Mouse (Mus musculus) forebrain, postnatal 0 days (tissue): Measurements from ENCODE around the gene Usp38. TPM values are rescaled to one million over a fixed set of nuclear protein-coding genes. Genes with fewer than 3 reads are reported as not detected.
A peak's percentile ranks its signal among the peaks of the same experiment; 100 is the strongest.

Experiments used
- ATAC-seq: fragments of 200-750 bp; cut with Nextera tagmentation; 2 replicates; pipeline ENCODE4 v1.8.0; 2017; ENCODE audit warnings: mild to moderate bottlenecking, moderate library complexity
- DNase-seq: peaks from one replicate; pipeline ENCODE4 v3.0.0-alpha.2; 2015
- H3K27ac ChIP-seq: fragments of 300-500 bp; sonication (generic); 2 replicates; pipeline ENCODE4 v1.5.1; 2014; ENCODE audit warnings: low read depth, mild to moderate bottlenecking, antibody characterized with exemption, low read length, moderate library complexity, mixed read lengths
- H3K27me3 ChIP-seq: fragments of 300-500 bp; sonication (generic); 2 replicates; pipeline ENCODE4 v1.6.1; 2014; ENCODE audit warnings: mild to moderate bottlenecking, low read length, mixed read lengths; ENCODE audit not compliant: insufficient read depth
- H3K36me3 ChIP-seq: fragments of 300-500 bp; sonication (generic); 2 replicates; pipeline ENCODE4 v1.6.1; 2014; ENCODE audit warnings: mild to moderate bottlenecking, moderate library complexity; ENCODE audit not compliant: insufficient read depth
- H3K4me1 ChIP-seq: fragments of 300-500 bp; sonication (generic); 2 replicates; pipeline ENCODE4 v1.6.1; 2014; ENCODE audit warnings: antibody characterized with exemption; ENCODE audit not compliant: insufficient read depth
- H3K4me2 ChIP-seq: fragments of 300-500 bp; sonication (generic); 2 replicates; pipeline ENCODE4 v1.6.1; 2014; ENCODE audit warnings: low read depth, mild to moderate bottlenecking, moderate library complexity
- H3K4me3 ChIP-seq: fragments of 300-500 bp; sonication (generic); 2 replicates; pipeline ENCODE4 v1.5.1; 2014; ENCODE audit warnings: low read depth, low read length, mixed read lengths
- H3K9ac ChIP-seq: fragments of 300-500 bp; sonication (generic); 2 replicates; pipeline ENCODE4 v1.6.1; 2014; ENCODE audit warnings: mild to moderate bottlenecking
- H3K9me3 ChIP-seq: fragments of 300-500 bp; sonication (generic); 2 replicates; pipeline ENCODE4 v1.6.1; 2016; ENCODE audit warnings: low read length
- CTCF ChIP-seq: sonication (generic); IDR thresholded peaks from 2 replicates; pipeline ENCODE4 v1.5.1; 2016; ENCODE audit warnings: antibody characterized with exemption, control low read depth, low read depth
- WGBS: fragments of 180-500 bp; shearing (Covaris S2); extraction: QIAGEN DNeasy Blood & Tissue Kit; methylation state at CpG from one replicate; pipeline ENCODE4 v1.1.7; 2014; 5-methylcytosine and 5-hydroxymethylcytosine counted together
- polyA plus RNA-seq: library from polyadenylated mRNA; unstranded; fragments of >200 nt; fragmentation: Nextera tagmentation; extraction: Ambion mirVana; gene quantifications from 2 replicates; pipeline ENCODE4 v1.2.1, GENCODE M21; 2015
- total RNA-seq: library from RNA; depleted of rRNA; stranded (reverse); fragments of >200 nt; gene quantifications from 2 replicates; pipeline ENCODE4 v1.2.3, GENCODE M21; 2014; rRNA removed

Usp38 gene
- total and polyA plus RNA-seq, 2 experiments from 2014 or later: 18.4 to 40.3 TPM

- H3K9ac ChIP-seq: no peak overlapping the region
- no peaks in the 10 kb centered on the region for H3K4me1 ChIP-seq
- H3K4me2 ChIP-seq: no peak overlapping the region
- DNase-seq (no peak), ATAC-seq (no peak)
- WGBS: 85% methylated on average over 7 of the region's 7 CpGs
- no peak for TF ChIP-seq CTCF
- H3K27me3 ChIP-seq: no peaks in the 10 kb centered on the region
- H3K9me3 ChIP-seq: no peaks in the 10 kb centered on the region
- H3K36me3 ChIP-seq: no peaks in the 10 kb centered on the region
- H3K4me3 ChIP-seq: no peak overlapping the region
- H3K27ac ChIP-seq: no peak overlapping the region
Measured at GRCm38 (mm10) chr8:80948405-80949183, 66.1 kb downstream of the Usp38 start.

GRCm38 (mm10) chr8:80943742-80944141 is 71.0 kb downstream of the Usp38 start:
- Histone ChIP-seq H3K9me3 (no peaks in the 10 kb centered on the region), H3K36me3 (no peaks in the 10 kb centered on the region), H3K4me3 (no peak overlapping the region), H3K27ac (no peak overlapping the region), H3K4me1 (no peaks in the 10 kb centered on the region), H3K4me2 (no peak overlapping the region), H3K9ac (no peak overlapping the region), H3K27me3 (no peaks in the 10 kb centered on the region)
- WGBS: 65% methylated on average over 3 of the region's 3 CpGs
- no peak for DNase-seq
- no peak for TF ChIP-seq CTCF
- ATAC-seq: 0 out of 2 replicates have a peak, but pooled peaks have one; percentile 16

- no peak overlapping the region for H3K4me2 ChIP-seq
- no peaks in the 10 kb centered on the region for H3K9me3 ChIP-seq
- no peaks in the 10 kb centered on the region for H3K36me3 ChIP-seq
- 87% methylated on average over 3 of the region's 3 CpGs for WGBS
- ATAC-seq (no peak), DNase-seq (no peak)
- no peaks in the 10 kb centered on the region for H3K4me1 ChIP-seq
- H3K4me3 ChIP-seq: no peak overlapping the region
- H3K27ac ChIP-seq: no peak overlapping the region
- H3K9ac ChIP-seq: no peak overlapping the region
- no peaks in the 10 kb centered on the region for H3K27me3 ChIP-seq
- TF ChIP-seq CTCF: no peak
Measured at GRCm38 (mm10) chr8:80941621-80942020, 73.1 kb downstream of the Usp38 start.

GRCm38 (mm10) chr8:80937814-80938650 is 76.7 kb downstream of the Usp38 start:
- 60% methylated on average over 15 of the region's 15 CpGs for WGBS
- Histone ChIP-seq H3K4me3 (no peak overlapping the region), H3K27ac (no peak overlapping the region), H3K36me3 (no peaks in the 10 kb centered on the region), H3K9ac (no peak overlapping the region), H3K4me2 (no peak overlapping the region), H3K4me1 (no peaks in the 10 kb centered on the region), H3K27me3 (no peaks in the 10 kb centered on the region), H3K9me3 (no peaks in the 10 kb centered on the region)
- TF ChIP-seq CTCF: no peak
- ATAC-seq (no peak), DNase-seq (no peak)

Other genes with a start within 250 kb of the Usp38 start
- gene Gab1, start 134.4 kb downstream of the Usp38 start, total RNA-seq: 10.7 and 15.7 TPM in 2 replicates
- 7.5 and 9.8 TPM in 2 replicates for gene Gab1, start 134.4 kb downstream of the Usp38 start, polyA plus RNA-seq